ENCODE assay signal across 8 mouse cellular contexts in the genomic region with DNA sequence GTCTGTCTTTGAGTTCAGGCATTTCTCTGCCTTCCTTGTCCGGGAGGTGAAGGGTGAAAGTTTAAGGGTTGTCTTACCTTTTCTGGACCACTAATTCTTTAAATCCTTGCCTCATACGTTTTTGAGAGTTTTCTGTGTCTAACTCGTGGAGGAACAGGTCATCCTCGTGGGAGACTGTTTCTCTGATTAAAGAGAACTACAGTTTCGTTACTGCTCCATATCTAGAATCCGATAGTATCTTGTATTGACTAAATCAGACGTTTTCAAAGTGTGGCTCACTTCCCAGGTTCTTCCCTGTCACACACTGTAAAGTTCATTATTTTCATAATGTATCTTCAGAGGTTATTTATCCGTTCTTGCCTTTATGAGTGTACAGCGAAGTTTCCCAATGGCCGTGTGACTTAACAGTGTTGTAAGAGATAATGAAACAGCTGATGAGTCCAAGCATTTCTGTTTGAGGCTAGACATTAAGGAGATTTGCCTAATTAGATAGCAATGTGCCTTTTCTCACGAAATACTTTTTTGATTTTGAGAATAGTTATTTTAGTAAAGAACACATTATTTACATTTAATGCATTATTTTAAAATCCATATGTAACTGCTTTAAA. TPM values are rescaled to one million over a fixed set of nuclear protein-coding genes. Genes with fewer than 3 reads are reported as not detected.
DNase-seq lines count a peak whose midpoint lies in the region; ATAC-seq and TF ChIP-seq lines count a peak whose summit lies in the region.

No protein-coding gene starts in this region.

- DNase-seq in gastrocnemius, adult 2 months: no peak
- DNase-seq in gastrocnemius, adult 8-10 months (ENCODE audit: low spot score in 2 of 2): no peak
- DNase-seq in NIH3T3 (ENCODE audit: low read depth): peak; percentile 17
- peak; percentile 61 for DNase-seq in lung, postnatal 36 days
- no peak for DNase-seq in thymus, postnatal 0 days (ENCODE audit: low spot score)
- DNase-seq in thymus, postnatal 10 days (ENCODE audit: low spot score in 2 of 2): no peak
- no peak for DNase-seq in thymus, postnatal 25 days

- ATAC-seq in heart, embryonic 16.5 days (replicated peaks; ENCODE audit: extremely low read depth, insufficient read depth, low FRiP score): no peak

- H3K36me3 ChIP-seq in heart, embryonic 16.5 days (ENCODE audit: control insufficient read depth, insufficient read depth): no peaks in the 10 kb centered on the region

- peak overlapping the region; percentile 97 for H3K4me3 ChIP-seq in gastrocnemius, adult 2 months
- peak overlapping the region; percentile 100 for H3K4me3 ChIP-seq in heart, embryonic 16.5 days (ENCODE audit: low read length)

- H3K4me2 ChIP-seq in heart, embryonic 16.5 days (ENCODE audit: low read depth, low read length): peak overlapping the region; percentile 90

- WGBS in heart, embryonic 16.5 days: 5% methylated on average over 11 of the region's 11 CpGs

- H3K9ac ChIP-seq in heart, embryonic 16.5 days (ENCODE audit: low read length): peak overlapping the region; percentile 91

- H3K27me3 ChIP-seq in heart, embryonic 16.5 days (ENCODE audit: control insufficient read depth, insufficient read depth, low read length): no peaks in the 10 kb centered on the region

- no peak for TF ChIP-seq CTCF in gastrocnemius, adult 2 months (IDR thresholded peaks at IDR 0.05)

- H3K4me1 ChIP-seq in heart, embryonic 16.5 days (ENCODE audit: control insufficient read depth, insufficient read depth, low read length): 0 out of 2 replicates have a peak, but pooled peaks cover 3% of the 10 kb centered on the region

- no peaks in the 10 kb centered on the region for H3K9me3 ChIP-seq in heart, embryonic 16.5 days (replicated peaks; ENCODE audit: control insufficient read depth, low read length)

- intact Hi-C loops in gastrocnemius, adult 2 months (cut with DNase I): no loop called here

- H3K27ac ChIP-seq in gastrocnemius, adult 2 months: peak overlapping the region; percentile 98
- peak overlapping the region; percentile 69 for H3K27ac ChIP-seq in heart, embryonic 16.5 days (ENCODE audit: low read length)

RNA-seq across cellular contexts. Expression of a gene that starts 0.9 kb away (rescaled TPM):
- total RNA-seq in gastrocnemius, adult 2 months (2021): 10 to 100 TPM; 58.6 to 69.6 TPM
- 10 to 100 TPM; 56.5 to 89.2 (median 63.7) TPM for total RNA-seq in gastrocnemius, adult 8-10 months (2022)
- 7.6 and 8.6 TPM in 2 replicates for polyA plus RNA-seq in heart, embryonic 16.5 days (2015; fragmentation: Nextera tagmentation; extraction: Ambion mirVana)
- polyA plus RNA-seq in thymus, postnatal 0 days (2015; fragmentation: Nextera tagmentation; extraction: Ambion mirVana): 6.9 TPM in 2 replicates

RNA-seq across cellular contexts. Expression of a gene that starts 47.2 kb away (rescaled TPM):
- 1 to 10 TPM in 1 of 2 experiments, under 1 TPM in 1; 0.54 to 1.1 TPM for total RNA-seq in gastrocnemius, adult 2 months (2021)
- total RNA-seq in gastrocnemius, adult 8-10 months (2022): under 1 TPM; 0.51 to 0.76 (median 0.61) TPM
- polyA plus RNA-seq in heart, embryonic 16.5 days (2015; fragmentation: Nextera tagmentation; extraction: Ambion mirVana): 0.11 TPM in 1 of 2 replicates, not detected in the other
- 0.08 TPM in 1 of 2 replicates, not detected in the other for polyA plus RNA-seq in thymus, postnatal 0 days (2015; fragmentation: Nextera tagmentation; extraction: Ambion mirVana)

Comparison
In these comparisons a context has a peak if more than half of its experiments do, and no peak if none do; other contexts are left out.
1. DNase-seq: peak in NIH3T3 (single experiment) and lung, postnatal 36 days (single experiment); none in gastrocnemius, adult 2 months (single experiment), gastrocnemius, adult 8-10 months (0 of 2), thymus, postnatal 0 days (single experiment), thymus, postnatal 10 days (0 of 2) and thymus, postnatal 25 days (single experiment).